Mouse (Mus musculus): ENCODE measurements at regions not wholly inside any gene's neighbourhood (a gene's known extent, or its start where the extent isn't known, plus 50 kb on each side); places are given as distances from the start of the nearest gene placed in this dataset.

GRCm38 (mm10) chr12:85541153-85541552 lies 57.7 kb upstream of the Jdp2 start:
- H3K36me3 ChIP-seq (ENCODE audit: insufficient read depth, low read length): no peaks in the 10 kb centered on the region
- H3K4me3 ChIP-seq (ENCODE audit: low read depth, low read length): no peak overlapping the region
- no peak for TF ChIP-seq CTCF (IDR thresholded peaks at IDR 0.05)
- no peak overlapping the region for H3K4me2 ChIP-seq (ENCODE audit: low read depth, low read length, poor library complexity, severe bottlenecking)
- no peak overlapping the region for H3K9ac ChIP-seq (replicated peaks; ENCODE audit: low read length, poor library complexity, severe bottlenecking)
- ATAC-seq (ENCODE audit: low FRiP score) (no peak), DNase-seq (ENCODE audit: low spot score) (peak; percentile 43)
- no peaks in the 10 kb centered on the region for H3K9me3 ChIP-seq (ENCODE audit: low read length)
- no peaks in the 10 kb centered on the region for H3K4me1 ChIP-seq (ENCODE audit: insufficient read depth, low read length)
- WGBS: 66% methylated on average over 3 of the region's 3 CpGs
- no peak overlapping the region for H3K27ac ChIP-seq (ENCODE audit: low read depth, low read length)
- H3K27me3 ChIP-seq (ENCODE audit: insufficient read depth, low read length): no peaks in the 10 kb centered on the region

- DNase-seq (ENCODE audit: low spot score) (no peak), ATAC-seq (ENCODE audit: low FRiP score) (no peak)
- Histone ChIP-seq H3K4me3 (ENCODE audit: low read depth, low read length) (no peak overlapping the region), H3K9me3 (ENCODE audit: low read length) (no peaks in the 10 kb centered on the region), H3K27me3 (ENCODE audit: insufficient read depth, low read length) (no peaks in the 10 kb centered on the region), H3K4me1 (ENCODE audit: insufficient read depth, low read length) (no peaks in the 10 kb centered on the region), H3K27ac (ENCODE audit: low read depth, low read length) (no peak overlapping the region), H3K9ac (replicated peaks; ENCODE audit: low read length, poor library complexity, severe bottlenecking) (no peak overlapping the region), H3K4me2 (ENCODE audit: low read depth, low read length, poor library complexity, severe bottlenecking) (no peak overlapping the region), H3K36me3 (ENCODE audit: insufficient read depth, low read length) (no peaks in the 10 kb centered on the region)
- TF ChIP-seq CTCF (IDR thresholded peaks at IDR 0.05): no peak
- 85% methylated on average over 6 of the region's 6 CpGs for WGBS
Measured at GRCm38 (mm10) chr12:85542881-85543280, 55.9 kb upstream of the Jdp2 start.

- no peak overlapping the region for H3K9ac ChIP-seq (replicated peaks; ENCODE audit: low read length, poor library complexity, severe bottlenecking)
- no peaks in the 10 kb centered on the region for H3K4me1 ChIP-seq (ENCODE audit: insufficient read depth, low read length)
- no peaks in the 10 kb centered on the region for H3K36me3 ChIP-seq (ENCODE audit: insufficient read depth, low read length)
- no peak overlapping the region for H3K4me3 ChIP-seq (ENCODE audit: low read depth, low read length)
- no peak for ATAC-seq (ENCODE audit: low FRiP score)
- no peak for DNase-seq (ENCODE audit: low spot score)
- H3K27ac ChIP-seq (ENCODE audit: low read depth, low read length): no peak overlapping the region
- WGBS: 88% methylated on average over 9 of the region's 9 CpGs
- no peaks in the 10 kb centered on the region for H3K9me3 ChIP-seq (ENCODE audit: low read length)
- H3K27me3 ChIP-seq (ENCODE audit: insufficient read depth, low read length): no peaks in the 10 kb centered on the region
- no peak overlapping the region for H3K4me2 ChIP-seq (ENCODE audit: low read depth, low read length, poor library complexity, severe bottlenecking)
- no peak for TF ChIP-seq CTCF (IDR thresholded peaks at IDR 0.05)
Measured at GRCm38 (mm10) chr12:85543520-85543919, 55.3 kb upstream of the Jdp2 start.

- Histone ChIP-seq H3K4me1 (ENCODE audit: insufficient read depth, low read length) (no peaks in the 10 kb centered on the region), H3K4me3 (ENCODE audit: low read depth, low read length) (no peak overlapping the region), H3K4me2 (ENCODE audit: low read depth, low read length, poor library complexity, severe bottlenecking) (no peak overlapping the region), H3K36me3 (ENCODE audit: insufficient read depth, low read length) (no peaks in the 10 kb centered on the region), H3K27me3 (ENCODE audit: insufficient read depth, low read length) (no peaks in the 10 kb centered on the region), H3K9me3 (ENCODE audit: low read length) (no peaks in the 10 kb centered on the region), H3K27ac (ENCODE audit: low read depth, low read length) (no peak overlapping the region), H3K9ac (replicated peaks; ENCODE audit: low read length, poor library complexity, severe bottlenecking) (no peak overlapping the region)
- DNase-seq (ENCODE audit: low spot score) (no peak), ATAC-seq (ENCODE audit: low FRiP score) (no peak)
- WGBS: 51% methylated on average over 4 of the region's 4 CpGs
- TF ChIP-seq CTCF (IDR thresholded peaks at IDR 0.05): no peak
Measured at GRCm38 (mm10) chr12:85544801-85545200, 54.0 kb upstream of the Jdp2 start.

- ATAC-seq (ENCODE audit: low FRiP score): no peak
- no peak overlapping the region for H3K4me2 ChIP-seq (ENCODE audit: low read depth, low read length, poor library complexity, severe bottlenecking)
- DNase-seq (ENCODE audit: low spot score): no peak
- no peak overlapping the region for H3K27ac ChIP-seq (ENCODE audit: low read depth, low read length)
- TF ChIP-seq CTCF (IDR thresholded peaks at IDR 0.05): no peak
- 73% methylated on average over 10 of the region's 10 CpGs for WGBS
- H3K36me3 ChIP-seq (ENCODE audit: insufficient read depth, low read length): no peaks in the 10 kb centered on the region
- H3K9ac ChIP-seq (replicated peaks; ENCODE audit: low read length, poor library complexity, severe bottlenecking): no peak overlapping the region
- no peaks in the 10 kb centered on the region for H3K4me1 ChIP-seq (ENCODE audit: insufficient read depth, low read length)
- H3K27me3 ChIP-seq (ENCODE audit: insufficient read depth, low read length): no peaks in the 10 kb centered on the region
- H3K9me3 ChIP-seq (ENCODE audit: low read length): no peaks in the 10 kb centered on the region
- no peak overlapping the region for H3K4me3 ChIP-seq (ENCODE audit: low read depth, low read length)
Measured at GRCm38 (mm10) chr12:85545718-85546117, 53.1 kb upstream of the Jdp2 start.

GRCm38 (mm10) chr12:85548076-85548475 lies 50.8 kb upstream of the Jdp2 start:
- no peaks in the 10 kb centered on the region for H3K36me3 ChIP-seq (ENCODE audit: insufficient read depth, low read length)
- H3K4me2 ChIP-seq (ENCODE audit: low read depth, low read length, poor library complexity, severe bottlenecking): no peak overlapping the region
- no peak for ATAC-seq (ENCODE audit: low FRiP score)
- H3K4me1 ChIP-seq (ENCODE audit: insufficient read depth, low read length): no peaks in the 10 kb centered on the region
- H3K27ac ChIP-seq (ENCODE audit: low read depth, low read length): no peak overlapping the region
- 78% methylated on average over 8 of the region's 8 CpGs for WGBS
- H3K4me3 ChIP-seq (ENCODE audit: low read depth, low read length): no peak overlapping the region
- H3K9ac ChIP-seq (replicated peaks; ENCODE audit: low read length, poor library complexity, severe bottlenecking): 0 out of 2 replicates have a peak overlapping the region, but pooled peaks have one; percentile 14
- H3K27me3 ChIP-seq (ENCODE audit: insufficient read depth, low read length): no peaks in the 10 kb centered on the region
- DNase-seq (ENCODE audit: low spot score): no peak
- no peak for TF ChIP-seq CTCF (IDR thresholded peaks at IDR 0.05)
- no peaks in the 10 kb centered on the region for H3K9me3 ChIP-seq (ENCODE audit: low read length)
